Mouse (Mus musculus) lung, adult 2 months (tissue): ENCODE results near the gene Lgmn.

ENCODE experiments used
- CTCF ChIP-seq: fragments of 200-500 bp; IDR thresholded peaks from 2 replicates; pipeline ENCODE4 v1.5.1; 2011; ENCODE audit warnings: mild to moderate bottlenecking, low read length, control low read depth; ENCODE audit not compliant: insufficient read depth
- POLR2A ChIP-seq: fragments of 200-500 bp; IDR thresholded peaks from 2 replicates; pipeline ENCODE4 v1.6.1; 2011; ENCODE audit warnings: low read depth, mild to moderate bottlenecking, control low read depth, low read length, borderline replicate concordance; ENCODE audit errors: extremely low read depth

GRCm38 (mm10) chr12:102451126-102451851 is 11.7 kb upstream of the Lgmn start:
- TF ChIP-seq CTCF = no peak
- no peak for TF ChIP-seq POLR2A
